Mouse (Mus musculus) limb, embryonic 10.5 days (tissue): Measurements from ENCODE around the gene Pak6. TPM values are rescaled to one million over a fixed set of nuclear protein-coding genes. Genes with fewer than 3 reads are reported as not detected.

Source experiments
- DNase-seq: peaks from one replicate; pipeline ENCODE4 v3.0.0-alpha.2; 2017; ENCODE audit warnings: low spot score
- H3K27ac ChIP-seq: fragments of 300-500 bp; sonication (generic); 2 replicates; pipeline ENCODE4 v1.5.1; 2016; ENCODE audit warnings: mild to moderate bottlenecking
- H3K27me3 ChIP-seq: fragments of 300-500 bp; sonication (generic); 2 replicates; pipeline ENCODE4 v1.6.1; 2016; ENCODE audit warnings: low read depth, mild to moderate bottlenecking; ENCODE audit not compliant: poor library complexity, severe bottlenecking
- H3K36me3 ChIP-seq: fragments of 300-500 bp; sonication (generic); 2 replicates; pipeline ENCODE4 v1.6.1; 2016; ENCODE audit warnings: mild to moderate bottlenecking, moderate library complexity
- H3K4me1 ChIP-seq: fragments of 300-500 bp; sonication (generic); 2 replicates; pipeline ENCODE4 v1.6.1; 2016
- H3K4me3 ChIP-seq: fragments of 300-500 bp; sonication (generic); 2 replicates; pipeline ENCODE4 v1.5.1; 2016; ENCODE audit warnings: mild to moderate bottlenecking, moderate library complexity
- H3K9me3 ChIP-seq: fragments of 300-500 bp; sonication (generic); replicated peaks from 2 replicates; pipeline ENCODE4 v1.6.1; 2016; ENCODE audit warnings: mild to moderate bottlenecking
- WGBS: fragments of 180-500 bp; shearing (Covaris S2); methylation state at CpG from one replicate; pipeline ENCODE4 v1.1.7; 2016; 5-methylcytosine and 5-hydroxymethylcytosine counted together
- polyA plus RNA-seq: library from polyadenylated mRNA; unstranded; fragments of >200 nt; fragmentation: Nextera tagmentation; extraction: Ambion mirVana; gene quantifications from 2 replicates; pipeline ENCODE4 v1.2.1, GENCODE M21; 2016

Gene Pak6
- polyA plus RNA-seq, 1 experiment from 2014 or later, result 0.65 TPM

DNA sequence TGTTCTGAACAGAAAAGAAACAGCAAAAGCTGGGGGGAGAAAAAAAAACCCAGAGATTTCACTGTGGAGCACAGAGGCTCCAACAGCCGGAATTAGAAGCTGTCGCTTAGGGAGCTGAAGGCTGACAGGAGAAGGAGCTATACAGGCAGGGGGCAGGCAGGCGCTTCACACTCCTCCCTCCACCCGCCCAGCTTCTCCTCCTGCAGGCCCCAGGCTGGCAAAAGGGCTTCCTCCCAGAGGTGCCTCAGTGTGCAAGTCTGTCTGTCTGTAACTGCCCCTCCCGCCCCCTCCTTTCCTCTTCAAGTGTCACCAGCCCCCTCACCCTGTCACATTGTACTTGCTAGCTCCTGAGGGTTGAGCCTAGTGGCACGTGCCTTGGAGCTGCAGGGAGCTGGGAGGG is 43.3 kb downstream of the Pak6 start:
- peaks cover 100% of the 10 kb centered on the region for H3K27me3 ChIP-seq
- peaks cover 56% of the 10 kb centered on the region for H3K4me1 ChIP-seq
- 6% methylated on average over 6 of the region's 6 CpGs for WGBS
- H3K4me3 ChIP-seq, result 0 out of 2 replicates have a peak overlapping the region, but pooled peaks have one; percentile 7
- no peaks in the 10 kb centered on the region for H3K36me3 ChIP-seq
- DNase-seq, result no peak
- no peaks in the 10 kb centered on the region for H3K9me3 ChIP-seq
- H3K27ac ChIP-seq, result no peak overlapping the region

DNA sequence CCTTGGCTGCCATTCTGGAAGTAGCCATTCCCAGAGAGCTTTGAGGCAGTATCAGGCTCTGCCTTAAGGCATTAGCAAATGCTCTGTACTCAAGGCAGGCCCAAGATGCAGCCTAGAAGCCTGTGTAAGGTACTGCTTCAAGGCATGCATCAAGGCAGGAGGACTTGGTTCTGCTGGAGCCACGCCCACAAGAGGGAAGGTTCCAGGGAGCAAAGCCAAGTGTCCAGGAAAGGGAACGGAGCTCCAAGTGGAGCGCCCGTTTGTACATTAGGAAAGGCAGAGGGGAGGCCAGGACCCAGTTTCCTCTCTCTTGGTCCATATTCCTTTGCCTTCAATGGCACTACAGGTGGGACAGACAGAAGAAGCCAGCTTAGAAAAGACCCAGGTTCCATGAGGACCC is 45.4 kb downstream of the Pak6 start:
- Histone ChIP-seq H3K27me3 (peaks cover 100% of the 10 kb centered on the region), H3K4me3 (no peak overlapping the region), H3K9me3 (no peaks in the 10 kb centered on the region), H3K4me1 (peaks cover 46% of the 10 kb centered on the region), H3K36me3 (no peaks in the 10 kb centered on the region), H3K27ac (no peak overlapping the region)
- DNase-seq, result no peak
- 81% methylated on average over 4 of the region's 4 CpGs for WGBS

DNA sequence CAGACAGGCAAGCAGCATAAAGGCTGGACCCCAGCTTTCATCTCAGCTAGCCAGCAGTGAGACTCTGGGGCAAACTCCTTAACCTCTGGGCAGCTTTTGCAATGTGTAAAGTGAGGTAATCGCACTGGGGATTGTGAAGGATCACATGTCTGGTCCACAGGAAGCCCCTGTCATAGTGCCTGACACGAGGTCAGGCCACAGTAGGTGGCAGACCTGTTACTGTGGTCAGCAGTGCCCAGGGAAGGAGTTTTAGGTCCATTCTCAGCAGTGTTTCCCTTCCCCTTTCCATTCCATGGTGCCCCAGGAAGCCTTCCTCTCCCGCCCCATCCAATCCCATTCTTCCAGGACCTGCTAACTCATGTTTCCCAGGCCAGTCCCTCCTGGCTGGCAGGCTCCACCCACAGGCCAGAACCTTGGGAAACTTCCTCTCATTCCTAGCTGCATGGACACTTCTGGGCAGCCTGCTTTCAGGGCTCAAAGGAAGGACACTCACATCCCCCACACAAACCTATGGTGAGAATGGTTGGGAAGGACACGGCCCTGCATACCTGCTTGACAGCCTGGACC is 46.6 kb downstream of the Pak6 start:
- WGBS, result 37% methylated on average over 4 of the region's 4 CpGs
- Histone ChIP-seq H3K36me3 (no peaks in the 10 kb centered on the region), H3K4me1 (peaks cover 41% of the 10 kb centered on the region), H3K4me3 (no peak overlapping the region), H3K9me3 (no peaks in the 10 kb centered on the region), H3K27me3 (peaks cover 100% of the 10 kb centered on the region), H3K27ac (no peak overlapping the region)
- no peak for DNase-seq

DNA sequence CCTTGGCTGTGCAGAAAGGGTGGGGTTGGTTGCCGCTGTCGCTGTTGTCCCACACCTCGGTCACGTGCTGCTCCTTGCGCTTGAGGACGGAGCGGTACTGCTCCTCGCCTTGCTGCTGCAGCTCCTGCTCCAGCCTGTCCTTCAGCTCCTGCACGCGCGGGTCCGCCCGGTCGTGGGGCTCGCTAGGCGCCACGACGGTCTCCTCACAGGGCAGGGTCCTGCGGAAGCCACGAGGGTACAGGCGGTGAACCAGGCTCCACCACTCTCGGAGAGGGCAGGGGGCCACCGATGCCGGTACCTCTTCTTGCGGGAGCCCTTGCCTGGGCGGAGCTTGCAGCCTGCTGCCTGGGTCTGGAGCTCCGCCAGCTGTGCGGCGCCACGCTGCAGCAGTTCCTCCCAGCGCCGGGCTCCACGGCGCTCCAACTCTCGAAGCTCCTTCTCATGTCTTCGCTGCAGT is 48.0 kb downstream of the Pak6 start:
- under 1% methylated on average over 36 of the region's 36 CpGs for WGBS
- peaks cover 44% of the 10 kb centered on the region for H3K4me1 ChIP-seq
- H3K27ac ChIP-seq, result peak overlapping the region; percentile 54

DNA sequence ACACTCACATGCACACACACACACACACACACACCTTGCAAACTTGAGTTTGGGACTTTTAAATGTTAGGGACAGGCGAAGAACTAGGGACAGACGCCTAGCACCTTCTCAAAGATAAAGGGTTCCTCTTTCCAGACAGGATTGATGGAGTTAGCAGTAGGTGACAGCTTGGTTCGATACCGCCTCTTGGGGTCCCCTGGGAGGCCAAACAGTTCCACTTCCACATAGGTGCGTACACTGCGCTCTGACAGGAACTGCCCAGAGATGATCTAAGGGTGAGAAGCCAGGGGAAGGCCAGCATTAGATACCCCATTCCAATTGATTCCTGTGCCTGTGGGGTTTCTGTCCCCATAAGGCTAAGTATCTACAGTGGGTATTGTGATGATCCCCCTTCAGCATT is 50.5 kb downstream of the Pak6 start:
- no peaks in the 10 kb centered on the region for H3K36me3 ChIP-seq
- no peak overlapping the region for H3K4me3 ChIP-seq
- H3K27me3 ChIP-seq, result peaks cover 89% of the 10 kb centered on the region
- no peaks in the 10 kb centered on the region for H3K9me3 ChIP-seq
- WGBS, result 85% methylated on average over 6 of the region's 6 CpGs
- H3K27ac ChIP-seq, result no peak overlapping the region
- DNase-seq, result no peak
- peaks cover 34% of the 10 kb centered on the region for H3K4me1 ChIP-seq

More for the DNA sequence above, 48.0 kb downstream of the Pak6 start:
- Histone ChIP-seq H3K36me3 (no peaks in the 10 kb centered on the region), H3K4me3 (peak overlapping the region; percentile 54), H3K27me3 (peaks cover 100% of the 10 kb centered on the region), H3K9me3 (no peaks in the 10 kb centered on the region)
- DNase-seq, result peak; percentile 77

GRCm38 (mm10) chr2:118714230-118714629 is 51.1 kb downstream of the Pak6 start:
- Histone ChIP-seq H3K27ac (no peak overlapping the region), H3K36me3 (no peaks in the 10 kb centered on the region), H3K27me3 (peaks cover 88% of the 10 kb centered on the region), H3K9me3 (no peaks in the 10 kb centered on the region), H3K4me3 (no peak overlapping the region), H3K4me1 (peaks cover 32% of the 10 kb centered on the region)
- WGBS, result 48% methylated on average over 4 of the region's 4 CpGs
- DNase-seq, result no peak

DNA sequence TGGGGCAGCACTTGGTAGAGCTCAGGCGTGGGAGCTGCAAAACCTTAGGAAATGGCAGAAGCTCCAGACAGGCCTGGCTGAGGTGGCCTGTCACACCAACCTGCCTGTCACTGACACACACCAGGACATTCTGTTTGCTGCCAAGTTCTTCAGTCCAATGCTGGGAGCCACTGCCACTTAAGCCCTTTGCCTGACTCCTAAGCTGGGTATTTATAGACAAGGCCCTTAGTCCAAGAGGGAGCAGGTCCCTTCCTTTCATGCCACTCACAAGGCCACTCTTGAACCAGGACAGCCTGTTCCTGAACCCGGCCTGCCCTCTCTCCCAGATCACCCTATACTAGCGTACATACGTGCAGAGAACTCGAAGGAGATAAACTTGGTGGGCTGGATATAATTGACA is 53.6 kb downstream of the Pak6 start:
- WGBS, result 89% methylated on average over 5 of the region's 5 CpGs
- no peaks in the 10 kb centered on the region for H3K36me3 ChIP-seq

GRCm38 (mm10) chr2:118723693-118724486 is 60.8 kb downstream of the Pak6 start:
- no peak for DNase-seq
- Histone ChIP-seq H3K27ac (no peak overlapping the region), H3K27me3 (peaks cover 70% of the 10 kb centered on the region), H3K9me3 (no peaks in the 10 kb centered on the region), H3K4me3 (no peak overlapping the region), H3K4me1 (peaks cover 18% of the 10 kb centered on the region), H3K36me3 (no peaks in the 10 kb centered on the region)
- 82% methylated on average over 15 of the region's 15 CpGs for WGBS

More for the DNA sequence above, 53.6 kb downstream of the Pak6 start:
- Histone ChIP-seq H3K4me1 (peaks cover 10% of the 10 kb centered on the region; the same call in 1 of the 2 replicates), H3K4me3 (no peak overlapping the region), H3K27me3 (peaks cover 74% of the 10 kb centered on the region), H3K27ac (no peak overlapping the region), H3K9me3 (no peaks in the 10 kb centered on the region)
- DNase-seq, result no peak

GRCm38 (mm10) chr2:118725511-118725910 is 62.4 kb downstream of the Pak6 start:
- Histone ChIP-seq H3K4me3 (no peak overlapping the region), H3K36me3 (no peaks in the 10 kb centered on the region), H3K4me1 (peaks cover 23% of the 10 kb centered on the region), H3K27ac (no peak overlapping the region), H3K27me3 (peaks cover 72% of the 10 kb centered on the region), H3K9me3 (no peaks in the 10 kb centered on the region)
- no peak for DNase-seq
- 87% methylated on average over 4 of the region's 4 CpGs for WGBS

- Histone ChIP-seq H3K36me3 (no peaks in the 10 kb centered on the region), H3K27me3 (peaks cover 85% of the 10 kb centered on the region), H3K27ac (no peak overlapping the region), H3K9me3 (no peaks in the 10 kb centered on the region), H3K4me3 (no peak overlapping the region), H3K4me1 (peaks cover 23% of the 10 kb centered on the region)
- WGBS, result 90% methylated on average over 2 of the region's 2 CpGs
- no peak for DNase-seq
Measured at GRCm38 (mm10) chr2:118726873-118727272, 63.8 kb downstream of the Pak6 start.

GRCm38 (mm10) chr2:118727911-118728310 is 64.8 kb downstream of the Pak6 start:
- Histone ChIP-seq H3K9me3 (no peaks in the 10 kb centered on the region), H3K27ac (peak overlapping the region; percentile 56; the same call in 1 of the 2 replicates), H3K36me3 (no peaks in the 10 kb centered on the region), H3K4me1 (peaks cover 19% of the 10 kb centered on the region), H3K4me3 (peak overlapping the region; percentile 16; the same call in 1 of the 2 replicates), H3K27me3 (peaks cover 82% of the 10 kb centered on the region)
- DNase-seq, result no peak
- WGBS, result 18% methylated on average over 9 of the region's 9 CpGs

DNA sequence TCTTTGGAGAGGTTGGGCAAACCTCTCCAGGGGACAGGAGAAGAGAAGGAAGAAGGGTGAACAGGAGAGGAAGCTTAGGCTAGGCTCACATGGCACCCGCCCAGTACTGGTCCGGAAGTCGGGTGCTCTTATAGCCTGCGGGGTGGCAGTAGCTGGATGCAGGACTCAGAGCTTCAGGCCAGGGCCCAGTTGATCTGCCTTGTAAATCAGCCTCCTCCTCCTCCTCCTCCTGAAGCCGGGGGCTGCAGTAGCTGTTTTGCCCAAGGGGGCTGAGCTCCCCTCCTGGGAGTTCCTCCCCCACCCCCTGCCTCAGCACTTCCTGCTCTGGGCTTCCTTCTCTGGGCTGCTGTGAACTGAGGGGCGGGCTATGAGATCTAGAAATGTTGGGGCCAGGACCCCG is 65.2 kb downstream of the Pak6 start, which contains the start of gene Plcb2:
Plcb2 (minus strand) TSS at position 102 of the 400 bp plus-strand sequence.
- no peak for DNase-seq
- Histone ChIP-seq H3K36me3 (no peaks in the 10 kb centered on the region), H3K27ac (peak within 1 kb of the TSS; percentile 56), H3K9me3 (no peaks in the 10 kb centered on the region), H3K4me3 (peak within 1 kb of the TSS; percentile 16; the same call in 1 of the 2 replicates), H3K27me3 (peaks cover 77% of the 10 kb centered on the region), H3K4me1 (peaks cover 16% of the 10 kb centered on the region)
- WGBS, result 11% methylated on average over 7 of the region's 7 CpGs

DNA sequence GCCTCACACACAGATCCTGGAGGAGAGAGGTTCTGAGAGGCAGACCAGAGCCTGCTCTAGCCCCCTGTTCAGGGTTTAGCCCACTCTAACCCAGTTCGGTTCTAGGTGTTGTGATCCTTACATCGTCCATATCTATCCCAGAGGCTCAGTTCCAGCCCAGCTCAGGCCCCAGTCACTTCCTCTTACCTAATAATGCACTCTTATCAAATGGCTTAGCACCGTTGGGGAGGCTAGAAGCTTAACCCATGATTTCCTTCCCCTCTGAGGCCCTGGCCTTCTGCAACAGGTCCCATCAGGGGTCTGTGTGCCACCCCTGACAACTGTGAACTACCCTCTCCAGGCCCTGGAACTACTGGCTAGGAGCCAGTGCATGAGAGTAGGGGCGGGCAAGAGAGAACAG is 66.1 kb downstream of the Pak6 start:
- WGBS, result 44% methylated on average over 4 of the region's 4 CpGs
- peaks cover 74% of the 10 kb centered on the region for H3K27me3 ChIP-seq
- H3K9me3 ChIP-seq, result no peaks in the 10 kb centered on the region

More for the DNA sequence above, 66.1 kb downstream of the Pak6 start:
- no peaks in the 10 kb centered on the region for H3K36me3 ChIP-seq
- peaks cover 16% of the 10 kb centered on the region for H3K4me1 ChIP-seq
- no peak overlapping the region for H3K4me3 ChIP-seq
- DNase-seq, result no peak
- H3K27ac ChIP-seq, result 0 out of 2 replicates have a peak overlapping the region, but pooled peaks have one; percentile 56
